Mouse (Mus musculus): ENCODE measurements around the gene Trhr2.

- no peak for TF ChIP-seq CHD2 (IDR thresholded peaks at IDR 0.05; ENCODE audit: low read depth, low read length)
- no peak for TF ChIP-seq MAFK (IDR thresholded peaks at IDR 0.05; ENCODE audit: insufficient read depth, low read depth, low read length)
- TF ChIP-seq HCFC1 (IDR thresholded peaks at IDR 0.05; ENCODE audit: borderline replicate concordance, insufficient read depth, low read length) = no peak
These were observed 38.4 kb downstream of the Trhr2 start for GRCm38 (mm10) chr8:122322126-122322525.

Data from ES-E14 (cell line).